Mouse (Mus musculus): Measurements from ENCODE around the gene Cpne9. TPM values are rescaled to one million over a fixed set of nuclear protein-coding genes. Genes with fewer than 3 reads are reported as not detected.

Cpne9 gene
- polyA plus RNA-seq, 1 experiment from 2014 or later: 2.4 TPM

GRCm38 (mm10) chr6:113261174-113261858 is 20.8 kb upstream of the Cpne9 start:
- no peak overlapping the region for H3K9ac ChIP-seq
- 92% methylated on average over 8 of the region's 8 CpGs for WGBS
- no peak overlapping the region for H3K4me3 ChIP-seq (replicated peaks; ENCODE audit: low read length)
- no peak overlapping the region for H3K4me2 ChIP-seq (replicated peaks)
- H3K36me3 ChIP-seq (replicated peaks; ENCODE audit: control insufficient read depth, insufficient read depth): peaks cover 85% of the 10 kb centered on the region
- no peaks in the 10 kb centered on the region for H3K27me3 ChIP-seq (ENCODE audit: control insufficient read depth, insufficient read depth, low read length)
- H3K4me1 ChIP-seq (replicated peaks; ENCODE audit: control insufficient read depth, insufficient read depth, low read length): no peaks in the 10 kb centered on the region
- no peak for ATAC-seq (ENCODE audit: low FRiP score)
- no peaks in the 10 kb centered on the region for H3K9me3 ChIP-seq (ENCODE audit: control insufficient read depth, low read length)
- no peak for DNase-seq (ENCODE audit: low spot score)
- no peak overlapping the region for H3K27ac ChIP-seq

- no peak for DNase-seq (ENCODE audit: low spot score)
- peak; percentile 55; the same call in 1 of the 2 replicates for ATAC-seq (ENCODE audit: low FRiP score)
- Histone ChIP-seq H3K27ac (0 out of 2 replicates have a peak overlapping the region, but pooled peaks have one; percentile 5), H3K4me3 (replicated peaks; ENCODE audit: low read length) (no peak overlapping the region), H3K27me3 (ENCODE audit: control insufficient read depth, insufficient read depth, low read length) (no peaks in the 10 kb centered on the region), H3K36me3 (replicated peaks; ENCODE audit: control insufficient read depth, insufficient read depth) (peaks cover 87% of the 10 kb centered on the region), H3K4me1 (replicated peaks; ENCODE audit: control insufficient read depth, insufficient read depth, low read length) (no peaks in the 10 kb centered on the region), H3K4me2 (replicated peaks) (no peak overlapping the region), H3K9ac (no peak overlapping the region), H3K9me3 (ENCODE audit: control insufficient read depth, low read length) (no peaks in the 10 kb centered on the region)
- 92% methylated on average over 6 of the region's 6 CpGs for WGBS
Measured at GRCm38 (mm10) chr6:113263531-113263930, 18.6 kb upstream of the Cpne9 start.

GRCm38 (mm10) chr6:113264429-113264828 is 17.7 kb upstream of the Cpne9 start:
- no peaks in the 10 kb centered on the region for H3K4me1 ChIP-seq (replicated peaks; ENCODE audit: control insufficient read depth, insufficient read depth, low read length)

GRCm38 (mm10) chr6:113266996-113267655 is 15.0 kb upstream of the Cpne9 start:
- Histone ChIP-seq H3K4me2 (replicated peaks) (no peak overlapping the region), H3K27ac (no peak overlapping the region), H3K4me1 (replicated peaks; ENCODE audit: control insufficient read depth, insufficient read depth, low read length) (no peaks in the 10 kb centered on the region), H3K9me3 (ENCODE audit: control insufficient read depth, low read length) (no peaks in the 10 kb centered on the region), H3K9ac (no peak overlapping the region), H3K4me3 (replicated peaks; ENCODE audit: low read length) (no peak overlapping the region), H3K36me3 (replicated peaks; ENCODE audit: control insufficient read depth, insufficient read depth) (peaks cover 85% of the 10 kb centered on the region), H3K27me3 (ENCODE audit: control insufficient read depth, insufficient read depth, low read length) (no peaks in the 10 kb centered on the region)
- ATAC-seq (ENCODE audit: low FRiP score) (no peak), DNase-seq (ENCODE audit: low spot score) (no peak)
- WGBS: 89% methylated on average over 7 of the region's 7 CpGs

More at GRCm38 (mm10) chr6:113264429-113264828, 17.7 kb upstream of the Cpne9 start:
- Histone ChIP-seq H3K9ac (no peak overlapping the region), H3K27me3 (ENCODE audit: control insufficient read depth, insufficient read depth, low read length) (no peaks in the 10 kb centered on the region), H3K36me3 (replicated peaks; ENCODE audit: control insufficient read depth, insufficient read depth) (peaks cover 87% of the 10 kb centered on the region), H3K27ac (no peak overlapping the region), H3K4me3 (replicated peaks; ENCODE audit: low read length) (no peak overlapping the region), H3K4me2 (replicated peaks) (no peak overlapping the region), H3K9me3 (ENCODE audit: control insufficient read depth, low read length) (no peaks in the 10 kb centered on the region)
- WGBS: 94% methylated on average over 8 of the region's 8 CpGs
- DNase-seq (ENCODE audit: low spot score) (no peak), ATAC-seq (ENCODE audit: low FRiP score) (no peak)

- no peak for DNase-seq (ENCODE audit: low spot score)
- no peak overlapping the region for H3K27ac ChIP-seq
- H3K9me3 ChIP-seq (ENCODE audit: control insufficient read depth, low read length): no peaks in the 10 kb centered on the region
- no peaks in the 10 kb centered on the region for H3K27me3 ChIP-seq (ENCODE audit: control insufficient read depth, insufficient read depth, low read length)
- 94% methylated on average over 1 of the region's 1 CpGs for WGBS
- H3K36me3 ChIP-seq (replicated peaks; ENCODE audit: control insufficient read depth, insufficient read depth): peaks cover 85% of the 10 kb centered on the region
- ATAC-seq (ENCODE audit: low FRiP score): no peak
- H3K9ac ChIP-seq: no peak overlapping the region
- no peak overlapping the region for H3K4me2 ChIP-seq (replicated peaks)
- no peak overlapping the region for H3K4me3 ChIP-seq (replicated peaks; ENCODE audit: low read length)
- H3K4me1 ChIP-seq (replicated peaks; ENCODE audit: control insufficient read depth, insufficient read depth, low read length): no peaks in the 10 kb centered on the region
Measured at GRCm38 (mm10) chr6:113267988-113268387, 14.1 kb upstream of the Cpne9 start.

GRCm38 (mm10) chr6:113272365-113272764 is 9.7 kb upstream of the Cpne9 start:
- Histone ChIP-seq H3K4me1 (replicated peaks; ENCODE audit: control insufficient read depth, insufficient read depth, low read length) (no peaks in the 10 kb centered on the region), H3K4me2 (replicated peaks) (no peak overlapping the region), H3K4me3 (replicated peaks; ENCODE audit: low read length) (no peak overlapping the region), H3K9ac (no peak overlapping the region), H3K9me3 (ENCODE audit: control insufficient read depth, low read length) (no peaks in the 10 kb centered on the region), H3K27me3 (ENCODE audit: control insufficient read depth, insufficient read depth, low read length) (no peaks in the 10 kb centered on the region), H3K36me3 (replicated peaks; ENCODE audit: control insufficient read depth, insufficient read depth) (peaks cover 91% of the 10 kb centered on the region), H3K27ac (no peak overlapping the region)
- WGBS: 87% methylated on average over 3 of the region's 3 CpGs
- DNase-seq (ENCODE audit: low spot score) (no peak), ATAC-seq (ENCODE audit: low FRiP score) (no peak)

GRCm38 (mm10) chr6:113276846-113277245 is 5.3 kb upstream of the Cpne9 start:
- ATAC-seq (ENCODE audit: low FRiP score): no peak
- Histone ChIP-seq H3K4me3 (replicated peaks; ENCODE audit: low read length) (no peak overlapping the region), H3K27ac (no peak overlapping the region), H3K4me1 (replicated peaks; ENCODE audit: control insufficient read depth, insufficient read depth, low read length) (peaks cover 2% of the 10 kb centered on the region), H3K27me3 (ENCODE audit: control insufficient read depth, insufficient read depth, low read length) (peaks cover 11% of the 10 kb centered on the region), H3K9me3 (ENCODE audit: control insufficient read depth, low read length) (no peaks in the 10 kb centered on the region), H3K36me3 (replicated peaks; ENCODE audit: control insufficient read depth, insufficient read depth) (peaks cover 70% of the 10 kb centered on the region), H3K9ac (no peak overlapping the region), H3K4me2 (replicated peaks) (no peak overlapping the region)
- 74% methylated on average over 4 of the region's 4 CpGs for WGBS
- no peak for DNase-seq (ENCODE audit: low spot score)

- Histone ChIP-seq H3K36me3 (replicated peaks; ENCODE audit: control insufficient read depth, insufficient read depth) (peaks cover 28% of the 10 kb centered on the region), H3K4me2 (replicated peaks) (peak overlapping the region; percentile 68; the same call in 1 of the 2 replicates), H3K4me3 (replicated peaks; ENCODE audit: low read length) (peak overlapping the region; percentile 36; the same call in 1 of the 2 replicates), H3K9me3 (ENCODE audit: control insufficient read depth, low read length) (no peaks in the 10 kb centered on the region), H3K27me3 (ENCODE audit: control insufficient read depth, insufficient read depth, low read length) (peaks cover 44% of the 10 kb centered on the region), H3K4me1 (replicated peaks; ENCODE audit: control insufficient read depth, insufficient read depth, low read length) (peaks cover 15% of the 10 kb centered on the region), H3K9ac (no peak overlapping the region), H3K27ac (no peak overlapping the region)
- ATAC-seq (ENCODE audit: low FRiP score) (no peak), DNase-seq (ENCODE audit: low spot score) (no peak)
- 69% methylated on average over 6 of the region's 6 CpGs for WGBS
Measured at GRCm38 (mm10) chr6:113281676-113282075, 431 bp upstream of the Cpne9 start.

- no peak overlapping the region for H3K27ac ChIP-seq
- peaks cover 15% of the 10 kb centered on the region for H3K4me1 ChIP-seq (replicated peaks; ENCODE audit: control insufficient read depth, insufficient read depth, low read length)
- peaks cover 44% of the 10 kb centered on the region for H3K27me3 ChIP-seq (ENCODE audit: control insufficient read depth, insufficient read depth, low read length)
- H3K4me2 ChIP-seq (replicated peaks): peak overlapping the region; percentile 68
- under 1% methylated on average over 22 of the region's 22 CpGs for WGBS
- H3K36me3 ChIP-seq (replicated peaks; ENCODE audit: control insufficient read depth, insufficient read depth): peaks cover 19% of the 10 kb centered on the region
- peak overlapping the region; percentile 52 for H3K9ac ChIP-seq
- DNase-seq (ENCODE audit: low spot score) (no peak), ATAC-seq (ENCODE audit: low FRiP score) (no peak; the same call in 1 of the 2 replicates)
- H3K4me3 ChIP-seq (replicated peaks; ENCODE audit: low read length): peak overlapping the region; percentile 36
- no peaks in the 10 kb centered on the region for H3K9me3 ChIP-seq (ENCODE audit: control insufficient read depth, low read length)
Measured at GRCm38 (mm10) chr6:113282969-113283368, 862 bp downstream of the Cpne9 start.

Measured in hindbrain, embryonic 14.5 days (tissue).